Mouse (Mus musculus): ENCODE measurements around the gene Mki67. TPM values are rescaled to one million over a fixed set of nuclear protein-coding genes. Genes with fewer than 3 reads are reported as not detected.
"Not testable (repeated sequence)": the region's sequence is repeated elsewhere in the genome, so short reads cannot be mapped to it uniquely, and the experiment has no call there.

Gene Mki67
- total RNA-seq, 2 experiments from 2014 or later, result 61.5 to 67.8 TPM

GRCm38 (mm10) chr7:135721436-135721992 is 5.4 kb upstream of the Mki67 start:
- DNase-seq (ENCODE audit: low spot score in 2 of 2), result no peak

GRCm38 (mm10) chr7:135716968-135717557 is 902 bp upstream of the Mki67 start:
- no peak for DNase-seq (ENCODE audit: low spot score in 2 of 2)

GRCm38 (mm10) chr7:135716445-135716877 is 300 bp upstream of the Mki67 start:
- peak; percentile 79 to 92 for DNase-seq (ENCODE audit: low spot score in 2 of 2)

GRCm38 (mm10) chr7:135715166-135715565 is 995 bp downstream of the Mki67 start:
- DNase-seq (ENCODE audit: low spot score in 2 of 2), result no peak

- no peak for DNase-seq (ENCODE audit: low spot score in 2 of 2)
Observed at GRCm38 (mm10) chr7:135713326-135713725, 2.8 kb downstream of the Mki67 start.

GRCm38 (mm10) chr7:135712534-135712933 is 3.6 kb downstream of the Mki67 start:
- no peak for DNase-seq (ENCODE audit: low spot score in 2 of 2)

- DNase-seq (ENCODE audit: low spot score in 2 of 2), result no peak
Observed at GRCm38 (mm10) chr7:135710702-135711101, 5.5 kb downstream of the Mki67 start.

- no peak for DNase-seq (ENCODE audit: low spot score in 2 of 2)
Observed at GRCm38 (mm10) chr7:135705753-135706152, 10.4 kb downstream of the Mki67 start.

GRCm38 (mm10) chr7:135705083-135705482 is 11.1 kb downstream of the Mki67 start:
- DNase-seq (ENCODE audit: low spot score in 2 of 2), result no peak

GRCm38 (mm10) chr7:135704251-135704650 is 11.9 kb downstream of the Mki67 start:
- DNase-seq (ENCODE audit: low spot score in 2 of 2), result no peak

GRCm38 (mm10) chr7:135703600-135704148 is 12.5 kb downstream of the Mki67 start:
- no peak for DNase-seq (ENCODE audit: low spot score in 2 of 2)

- not testable (repeated sequence) for DNase-seq (ENCODE audit: low spot score in 2 of 2)
Observed at GRCm38 (mm10) chr7:135699351-135699750, 16.8 kb downstream of the Mki67 start.

- DNase-seq (ENCODE audit: low spot score in 2 of 2), result no peak
Observed at GRCm38 (mm10) chr7:135698362-135698761, 17.8 kb downstream of the Mki67 start.

- not testable (repeated sequence) for DNase-seq (ENCODE audit: low spot score in 2 of 2)
Observed at GRCm38 (mm10) chr7:135697021-135697740, 19.0 kb downstream of the Mki67 start.

GRCm38 (mm10) chr7:135696127-135696526 is 20.0 kb downstream of the Mki67 start:
- no peak for DNase-seq (ENCODE audit: low spot score in 2 of 2)

- no peak for DNase-seq (ENCODE audit: low spot score in 2 of 2)
Observed at GRCm38 (mm10) chr7:135694796-135695195, 21.4 kb downstream of the Mki67 start.

- DNase-seq (ENCODE audit: low spot score in 2 of 2), result no peak
Observed at GRCm38 (mm10) chr7:135694130-135694529, 22.0 kb downstream of the Mki67 start.

- DNase-seq (ENCODE audit: low spot score in 2 of 2), result no peak
Observed at GRCm38 (mm10) chr7:135691941-135692340, 24.2 kb downstream of the Mki67 start.

- DNase-seq (ENCODE audit: low spot score in 2 of 2), result no peak
Observed at GRCm38 (mm10) chr7:135689396-135689795, 26.8 kb downstream of the Mki67 start.

- no peak for DNase-seq (ENCODE audit: low spot score in 2 of 2)
Observed at GRCm38 (mm10) chr7:135684938-135685337, 31.2 kb downstream of the Mki67 start.

- peak in 1 of 2 experiments; percentile 39 for DNase-seq (ENCODE audit: low spot score in 2 of 2)
Observed at GRCm38 (mm10) chr7:135684098-135684497, 32.1 kb downstream of the Mki67 start.

GRCm38 (mm10) chr7:135680334-135680733 is 35.8 kb downstream of the Mki67 start:
- DNase-seq (ENCODE audit: low spot score in 2 of 2), result peak; percentile 48 to 71
